Mouse (Mus musculus) frontal cortex, postnatal 10 days (tissue): ENCODE data around the gene Kcnq5.
"Not testable (repeated sequence)": the region's sequence is repeated elsewhere in the genome, so short reads cannot be mapped to it uniquely, and the experiment has no call there.

ENCODE experiments used
- DNase-seq, 2 experiments: peaks; one replicate each; pipeline ENCODE4 v3.0.0; 2022; ENCODE audit warnings: low spot score in 2 of 2, mixed read lengths in 1 of 2

Kcnq5 gene

GRCm38 (mm10) chr1:21838534-21838933 is 123.2 kb downstream of the Kcnq5 start:
- no peak for DNase-seq

- DNase-seq, result no peak
Observed at GRCm38 (mm10) chr1:21837387-21837786, 124.4 kb downstream of the Kcnq5 start.

GRCm38 (mm10) chr1:21836337-21836736 is 125.4 kb downstream of the Kcnq5 start:
- DNase-seq, result no peak

- no peak for DNase-seq
Observed at GRCm38 (mm10) chr1:21829909-21830455, 131.8 kb downstream of the Kcnq5 start.

- no peak for DNase-seq
Observed at GRCm38 (mm10) chr1:21820066-21820630, 141.6 kb downstream of the Kcnq5 start.

GRCm38 (mm10) chr1:21805064-21805463 is 156.7 kb downstream of the Kcnq5 start:
- peak in 1 of 2 experiments; percentile 8 for DNase-seq

- DNase-seq, result no peak
Observed at GRCm38 (mm10) chr1:21804477-21804866, 157.3 kb downstream of the Kcnq5 start.

GRCm38 (mm10) chr1:21803751-21804476 is 157.8 kb downstream of the Kcnq5 start:
- no peak for DNase-seq

GRCm38 (mm10) chr1:21780746-21781145 is 181.0 kb downstream of the Kcnq5 start:
- no peak for DNase-seq

GRCm38 (mm10) chr1:21777560-21777959 is 184.2 kb downstream of the Kcnq5 start:
- DNase-seq, result no peak

GRCm38 (mm10) chr1:21773931-21774330 is 187.8 kb downstream of the Kcnq5 start:
- DNase-seq, result no peak

GRCm38 (mm10) chr1:21770494-21770893 is 191.2 kb downstream of the Kcnq5 start:
- no peak for DNase-seq

GRCm38 (mm10) chr1:21749297-21749696 is 212.4 kb downstream of the Kcnq5 start:
- no peak for DNase-seq

GRCm38 (mm10) chr1:21729131-21729530 is 232.6 kb downstream of the Kcnq5 start:
- DNase-seq, result no peak

GRCm38 (mm10) chr1:21723231-21723630 is 238.5 kb downstream of the Kcnq5 start:
- not testable (repeated sequence) for DNase-seq

- no peak for DNase-seq
Observed at GRCm38 (mm10) chr1:21721246-21721645, 240.5 kb downstream of the Kcnq5 start.

GRCm38 (mm10) chr1:21714816-21715215 is 246.9 kb downstream of the Kcnq5 start:
- DNase-seq, result no peak

- no peak for DNase-seq
Observed at GRCm38 (mm10) chr1:21712711-21713110, 249.0 kb downstream of the Kcnq5 start.

- DNase-seq, result no peak
Observed at GRCm38 (mm10) chr1:21690458-21690857, 271.3 kb downstream of the Kcnq5 start.

GRCm38 (mm10) chr1:21688918-21689317 is 272.8 kb downstream of the Kcnq5 start:
- DNase-seq, result no peak

GRCm38 (mm10) chr1:21684444-21684843 is 277.3 kb downstream of the Kcnq5 start:
- DNase-seq, result no peak

GRCm38 (mm10) chr1:21676805-21677204 is 284.9 kb downstream of the Kcnq5 start:
- DNase-seq, result peak in 1 of 2 experiments; percentile 14

- DNase-seq, result no peak
Observed at GRCm38 (mm10) chr1:21660840-21661239, 300.9 kb downstream of the Kcnq5 start.
